Mouse (Mus musculus) neural tube, embryonic 14.5 days (tissue): Measurements from ENCODE around the gene Set. TPM values are rescaled to one million over a fixed set of nuclear protein-coding genes. Genes with fewer than 3 reads are reported as not detected.
"Not testable (repeated sequence)": the region's sequence is repeated elsewhere in the genome, so short reads cannot be mapped to it uniquely, and the experiment has no call there.

Experiments used
- ATAC-seq: fragments of 200-750 bp; cut with Nextera tagmentation; 2 replicates; pipeline ENCODE4 v1.8.0; 2017; ENCODE audit warnings: low read depth, mild to moderate bottlenecking, moderate TSS enrichment, moderate library complexity
- H3K27ac ChIP-seq: fragments of 300-500 bp; sonication (generic); 2 replicates; pipeline ENCODE4 v1.5.1; 2014; ENCODE audit warnings: low read depth, mild to moderate bottlenecking, control low read depth, low read length, moderate library complexity, mixed read lengths
- H3K27me3 ChIP-seq: fragments of 300-500 bp; sonication (generic); 2 replicates; pipeline ENCODE4 v1.6.1; 2014; ENCODE audit warnings: low read length; ENCODE audit not compliant: control insufficient read depth, insufficient read depth
- H3K36me3 ChIP-seq: fragments of 300-500 bp; sonication (generic); 2 replicates; pipeline ENCODE4 v1.6.1; 2014; ENCODE audit warnings: low read length, mixed read lengths; ENCODE audit not compliant: control insufficient read depth, insufficient read depth
- H3K4me1 ChIP-seq: fragments of 300-500 bp; sonication (generic); 2 replicates; pipeline ENCODE4 v1.6.1; 2014; ENCODE audit warnings: low read length; ENCODE audit not compliant: control insufficient read depth, insufficient read depth
- H3K4me2 ChIP-seq: fragments of 300-500 bp; sonication (generic); 2 replicates; pipeline ENCODE4 v1.6.1; 2014; ENCODE audit warnings: mild to moderate bottlenecking, low read depth, low read length, control low read depth
- H3K4me3 ChIP-seq: fragments of 300-500 bp; sonication (generic); 2 replicates; pipeline ENCODE4 v1.5.1; 2014; ENCODE audit warnings: low read depth, low read length, control low read depth, mixed read lengths
- H3K9ac ChIP-seq: fragments of 300-500 bp; sonication (generic); replicated peaks from 2 replicates; pipeline ENCODE4 v1.6.1; 2014; ENCODE audit warnings: low read depth, mild to moderate bottlenecking, control low read depth, low read length, mixed read lengths
- H3K9me3 ChIP-seq: fragments of 300-500 bp; sonication (generic); 2 replicates; pipeline ENCODE4 v1.6.1; 2016; ENCODE audit warnings: low read length; ENCODE audit not compliant: control insufficient read depth
- WGBS: fragments of 180-500 bp; shearing (Covaris S2); extraction: QIAGEN DNeasy Blood & Tissue Kit; methylation state at CpG from one replicate; pipeline ENCODE4 v1.1.7; 2014; 5-methylcytosine and 5-hydroxymethylcytosine counted together
- polyA plus RNA-seq: library from polyadenylated mRNA; unstranded; fragments of >200 nt; fragmentation: Nextera tagmentation; extraction: Ambion mirVana; gene quantifications from 2 replicates; pipeline ENCODE4 v1.2.1, GENCODE M21; 2014

Set gene
- polyA plus RNA-seq, 1 experiment from 2014 or later: 315 TPM

GRCm38 (mm10) chr2:30055310-30055709, 1.9 kb upstream of the Set start:
- not testable (repeated sequence) for H3K36me3 ChIP-seq, ATAC-seq
- WGBS: 91% methylated on average over 3 of the region's 3 CpGs

DNA sequence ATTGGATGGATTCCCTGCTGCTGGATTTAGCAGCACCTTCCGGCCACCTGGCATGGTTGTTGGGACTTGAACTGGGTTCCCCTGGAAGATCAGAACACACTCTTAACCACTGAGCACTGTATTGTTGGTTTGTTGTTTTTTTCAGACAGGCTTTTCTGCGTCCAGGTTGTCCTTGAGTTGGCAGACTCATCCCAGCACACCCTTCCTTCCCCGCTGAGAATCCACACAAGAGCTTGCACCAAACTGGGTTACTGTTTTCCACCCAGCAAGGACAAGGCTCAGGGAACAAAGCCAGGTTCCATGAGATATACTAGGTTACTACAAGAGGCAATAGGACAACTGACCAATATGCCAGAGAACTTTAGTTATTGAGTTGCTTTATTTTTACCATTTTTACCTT, 442 bp upstream of the Set start:
- no peaks in the 10 kb centered on the region for H3K27me3 ChIP-seq
- H3K27ac ChIP-seq: no peak overlapping the region
- H3K4me1 ChIP-seq: peaks cover 3% of the 10 kb centered on the region; the same call in 1 of the 2 replicates
- no peaks in the 10 kb centered on the region for H3K36me3 ChIP-seq
- no peak overlapping the region for H3K9ac ChIP-seq
- H3K4me2 ChIP-seq: no peak overlapping the region
- ATAC-seq: no peak
- H3K4me3 ChIP-seq: no peak overlapping the region
- WGBS: 88% methylated on average over 3 of the region's 3 CpGs
- H3K9me3 ChIP-seq: no peaks in the 10 kb centered on the region

More at GRCm38 (mm10) chr2:30055310-30055709, 1.9 kb upstream of the Set start:
- H3K4me1 ChIP-seq, H3K27ac ChIP-seq, H3K9ac ChIP-seq, H3K4me3 ChIP-seq, H3K9me3 ChIP-seq, H3K27me3 ChIP-seq, H3K4me2 ChIP-seq: not testable (repeated sequence)

DNA sequence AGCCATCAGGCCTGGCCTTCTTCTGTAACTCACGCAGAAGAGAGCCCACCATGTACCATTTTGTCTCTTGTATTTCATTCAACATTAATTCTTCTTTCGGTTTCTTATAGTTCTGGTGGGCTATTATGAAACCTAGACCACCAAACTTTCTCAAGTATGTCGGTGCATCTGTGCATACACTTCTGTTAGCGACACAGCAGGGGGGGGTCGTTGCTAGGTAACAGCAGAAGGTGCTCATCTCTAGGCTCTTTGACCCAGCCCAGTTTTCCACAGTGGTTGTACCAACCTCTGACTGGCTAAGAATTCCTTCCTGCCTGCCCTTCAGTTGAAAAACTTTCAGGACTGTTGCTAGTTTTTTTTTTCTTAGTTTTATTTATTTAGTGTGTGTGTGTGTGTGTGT, 1.2 kb downstream of the Set start:
- H3K36me3 ChIP-seq: no peaks in the 10 kb centered on the region
- 31% methylated on average over 5 of the region's 5 CpGs for WGBS
- no peaks in the 10 kb centered on the region for H3K9me3 ChIP-seq
- H3K4me1 ChIP-seq: peaks cover 7% of the 10 kb centered on the region; the same call in 1 of the 2 replicates
- H3K4me3 ChIP-seq: no peak overlapping the region
- H3K27ac ChIP-seq: no peak overlapping the region
- no peak overlapping the region for H3K4me2 ChIP-seq
- no peaks in the 10 kb centered on the region for H3K27me3 ChIP-seq
- ATAC-seq: no peak
- H3K9ac ChIP-seq: no peak overlapping the region

- Histone ChIP-seq H3K4me1 (peaks cover 11% of the 10 kb centered on the region; the same call in 1 of the 2 replicates), H3K27ac (peak overlapping the region; percentile 34; the same call in 1 of the 2 replicates), H3K27me3 (no peaks in the 10 kb centered on the region), H3K36me3 (no peaks in the 10 kb centered on the region), H3K4me2 (peak overlapping the region; percentile 91), H3K4me3 (peak overlapping the region; percentile 44), H3K9me3 (no peaks in the 10 kb centered on the region), H3K9ac (peak overlapping the region; percentile 50)
- ATAC-seq: no peak
- WGBS: 9% methylated on average over 37 of the region's 37 CpGs
Observed at GRCm38 (mm10) chr2:30061215-30062166, 4.3 kb downstream of the Set start.

DNA sequence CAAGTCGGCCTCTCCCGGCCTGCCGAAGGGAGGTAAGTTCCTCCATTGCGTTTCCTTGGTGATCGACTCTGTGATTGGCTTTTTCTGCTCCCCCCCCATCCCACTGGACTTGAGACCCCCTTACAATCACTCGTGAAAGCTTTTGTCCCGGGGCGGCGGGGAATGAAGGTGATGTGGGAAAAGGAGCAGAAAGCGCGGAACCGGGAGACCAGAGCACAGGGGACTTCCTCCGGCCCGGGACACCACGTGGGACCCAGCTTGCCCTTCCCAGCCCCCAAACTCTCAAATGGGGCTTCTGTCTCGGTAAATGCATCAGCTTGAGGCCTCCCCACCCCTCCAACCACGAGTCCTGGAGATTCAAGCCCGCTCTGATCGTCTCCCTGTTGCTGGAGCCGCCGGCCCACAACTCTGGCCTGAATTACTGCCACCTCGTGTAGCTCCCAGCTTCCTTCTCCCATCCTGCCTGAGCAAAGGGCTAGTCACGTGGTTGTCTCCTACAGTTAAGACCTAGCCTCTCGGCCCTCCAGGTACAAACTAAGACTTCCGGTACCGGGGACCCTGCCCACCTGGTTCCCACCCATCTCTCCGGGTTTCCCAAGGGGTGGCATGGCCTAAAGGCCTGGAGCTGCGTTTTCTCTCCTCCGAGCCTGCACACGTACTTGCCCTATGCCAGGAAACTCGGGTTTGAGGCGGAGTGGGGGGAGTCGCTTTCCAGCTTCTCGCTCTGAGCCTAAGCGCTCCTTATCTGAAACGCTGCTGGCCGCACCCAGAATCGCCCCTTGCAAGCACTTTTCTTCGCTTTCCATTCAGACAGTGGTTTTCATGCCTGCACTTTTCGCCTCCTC, 5.3 kb downstream of the Set start:
- 0% methylated on average over 40 of the region's 40 CpGs for WGBS
- ATAC-seq: 0 out of 2 replicates have a peak, but pooled peaks have one; percentile 26
- H3K4me1 ChIP-seq: peaks cover 11% of the 10 kb centered on the region; the same call in 1 of the 2 replicates
- H3K27ac ChIP-seq: peak overlapping the region; percentile 59
- no peaks in the 10 kb centered on the region for H3K9me3 ChIP-seq
- H3K27me3 ChIP-seq: no peaks in the 10 kb centered on the region
- H3K36me3 ChIP-seq: no peaks in the 10 kb centered on the region
- H3K4me3 ChIP-seq: peak overlapping the region; percentile 44
- H3K4me2 ChIP-seq: peak overlapping the region; percentile 91
- peak overlapping the region; percentile 50 for H3K9ac ChIP-seq

DNA sequence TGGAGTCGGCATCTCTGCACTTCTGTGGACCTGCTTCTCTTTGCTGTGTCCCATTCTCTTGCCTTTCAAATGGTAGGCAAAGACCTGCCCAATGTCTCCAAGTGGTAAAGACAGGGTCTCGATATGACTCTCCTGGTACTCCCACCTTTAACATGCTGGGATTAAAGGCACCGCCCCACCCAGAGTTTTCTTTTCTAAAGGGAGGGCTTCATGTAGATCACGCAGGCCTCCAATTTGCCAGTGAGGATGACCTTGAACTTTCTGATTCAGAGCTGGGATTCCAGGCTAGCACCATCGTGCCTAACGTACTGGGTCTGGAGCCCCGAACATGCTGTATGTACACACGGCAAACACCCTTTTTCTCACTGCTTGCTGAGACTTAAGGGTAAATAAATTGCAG, 6.1 kb downstream of the Set start:
- Histone ChIP-seq H3K9ac (no peak overlapping the region), H3K9me3 (no peaks in the 10 kb centered on the region), H3K27me3 (no peaks in the 10 kb centered on the region), H3K27ac (no peak overlapping the region), H3K36me3 (0 out of 2 replicates have a peak, but pooled peaks cover 1% of the 10 kb centered on the region), H3K4me1 (peaks cover 16% of the 10 kb centered on the region; the same call in 1 of the 2 replicates), H3K4me2 (peak overlapping the region; percentile 91), H3K4me3 (peak overlapping the region; percentile 44)
- WGBS: 6% methylated on average over 8 of the region's 8 CpGs
- no peak for ATAC-seq

DNA sequence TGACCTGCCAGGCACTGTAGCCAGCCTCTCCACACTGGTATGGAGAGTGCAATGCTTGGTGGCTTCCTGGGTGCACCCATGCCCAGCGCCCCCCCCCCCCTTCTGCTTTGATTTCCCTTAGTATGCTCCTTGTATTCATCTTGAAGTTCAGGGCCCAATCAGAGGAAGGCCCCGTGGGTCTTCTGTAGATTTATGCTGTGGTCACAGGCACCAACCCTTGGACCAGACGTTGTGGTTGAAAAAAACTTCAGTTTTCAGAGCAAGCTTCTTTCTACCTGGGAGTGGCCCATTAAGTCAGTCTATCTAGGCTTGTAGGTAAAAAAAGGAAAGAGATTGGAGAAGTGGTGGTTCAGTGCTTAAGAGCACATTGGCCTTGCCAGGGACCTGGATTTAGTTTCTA, 6.6 kb downstream of the Set start:
- no peaks in the 10 kb centered on the region for H3K9me3 ChIP-seq
- H3K27ac ChIP-seq: no peak overlapping the region
- H3K27me3 ChIP-seq: no peaks in the 10 kb centered on the region
- ATAC-seq: no peak
- no peak overlapping the region for H3K9ac ChIP-seq
- H3K36me3 ChIP-seq: peaks cover 6% of the 10 kb centered on the region; the same call in 1 of the 2 replicates
- peaks cover 18% of the 10 kb centered on the region; the same call in 1 of the 2 replicates for H3K4me1 ChIP-seq
- H3K4me2 ChIP-seq: peak overlapping the region; percentile 91; the same call in 1 of the 2 replicates
- WGBS: 10% methylated on average over 3 of the region's 3 CpGs
- H3K4me3 ChIP-seq: no peak overlapping the region; the same call in 1 of the 2 replicates

DNA sequence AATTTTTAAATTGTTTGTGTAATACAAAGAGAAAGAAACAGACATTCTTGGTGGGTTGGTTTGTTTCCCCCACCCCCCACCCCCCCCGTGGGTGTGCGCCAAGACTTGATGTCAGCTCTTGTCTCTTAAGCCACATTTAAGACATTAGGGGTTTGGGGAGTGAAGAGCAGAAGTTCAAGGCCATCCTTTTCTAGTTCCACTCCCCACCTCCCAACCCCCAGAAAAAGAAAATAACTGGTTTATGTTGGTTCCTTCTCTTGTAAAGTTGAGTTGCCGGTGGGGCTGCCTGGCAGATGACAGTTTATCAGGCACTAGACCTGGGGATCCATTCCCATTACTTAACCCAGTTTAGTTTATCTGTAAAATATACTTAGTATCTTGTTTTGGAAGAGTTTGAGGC, 7.1 kb downstream of the Set start:
- ATAC-seq: no peak
- WGBS: 31% methylated on average over 3 of the region's 3 CpGs
- H3K27me3 ChIP-seq: no peaks in the 10 kb centered on the region
- H3K4me3 ChIP-seq: no peak overlapping the region
- H3K9ac ChIP-seq: no peak overlapping the region
- H3K9me3 ChIP-seq: no peaks in the 10 kb centered on the region
- H3K27ac ChIP-seq: no peak overlapping the region
- peaks cover 9% of the 10 kb centered on the region; the same call in 1 of the 2 replicates for H3K36me3 ChIP-seq
- H3K4me1 ChIP-seq: peaks cover 18% of the 10 kb centered on the region; the same call in 1 of the 2 replicates
- H3K4me2 ChIP-seq: no peak overlapping the region
